Mouse (Mus musculus): ENCODE results near the gene Cpsf3.

- TF ChIP-seq POLR2A (IDR thresholded peaks at IDR 0.05; ENCODE audit: insufficient read length, low read depth) (no peak), POLR2AphosphoS2 (IDR thresholded peaks at IDR 0.05; ENCODE audit: insufficient read length, low read depth) (peak; percentile 26), REST (IDR thresholded peaks at IDR 0.05; ENCODE audit: insufficient read depth, insufficient read length) (no peak)
Observed at GRCm38 (mm10) chr12:21329661-21330400, 44.6 kb downstream of the Cpsf3 start.

Measured in myocyte (in vitro differentiated cells).